Mouse (Mus musculus) heart, postnatal 36 days (tissue): Measurements from ENCODE around the gene Creb3l1. TPM values are rescaled to one million over a fixed set of nuclear protein-coding genes. Genes with fewer than 3 reads are reported as not detected.

Source experiments
- DNase-seq, 2 experiments: peaks; one replicate each; pipeline ENCODE4 v3.0.0; 2021 to 2022
- intact Hi-C: fragments of 180-260 bp; cut with DNase I; formaldehyde crosslinking; loops from one replicate; pipeline ENCODE4 v1.15.1; 2025
- total RNA-seq, 2 experiments: library from RNA; stranded (reverse); gene quantifications; 2 replicates each; pipeline ENCODE4 v1.2.3; 2021

The Creb3l1 gene
- total RNA-seq, 2 experiments from 2014 or later = 4.4 TPM

DNA sequence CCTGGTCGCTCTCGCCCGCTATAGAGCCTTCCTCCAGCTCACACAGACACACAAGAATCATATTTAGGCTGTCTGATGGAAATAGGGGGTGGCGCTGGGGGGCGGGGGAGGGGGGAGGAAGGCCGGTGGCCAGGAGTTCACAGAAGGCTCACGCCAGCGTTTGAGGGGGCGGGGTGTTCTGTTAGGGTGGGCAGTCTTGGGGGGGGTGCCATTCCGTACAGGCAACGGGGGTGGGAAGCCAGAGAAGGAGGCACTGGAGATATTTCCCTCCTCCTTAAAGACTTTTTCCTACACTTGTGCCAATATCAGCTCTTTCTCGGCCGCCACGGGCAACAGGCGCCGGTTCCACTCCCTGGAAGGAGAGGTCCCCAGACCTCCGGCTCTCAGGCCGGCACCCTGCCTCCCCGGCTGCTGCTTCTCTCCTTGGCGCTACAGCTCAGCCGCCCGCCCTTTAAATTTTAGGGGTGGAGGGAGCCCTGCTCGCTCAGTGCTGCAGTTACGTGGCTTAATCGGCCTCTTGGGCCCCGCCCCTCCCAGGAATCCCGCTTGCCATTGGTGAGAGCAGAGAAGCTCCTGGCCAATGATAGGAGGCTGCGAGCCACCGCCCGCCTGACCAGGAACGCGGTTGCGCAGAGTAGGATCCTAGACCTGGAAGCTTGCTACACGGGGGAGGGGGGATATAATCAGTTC is 16.2 kb downstream of the Creb3l1 start:
- intact Hi-C loops = loop anchor here (1.0 to 5.0 kb wide), 4 partner anchors 15 to 424 kb away; partner anchors contain the start of gene Cry2
- DNase-seq = peak; percentile 93

DNA sequence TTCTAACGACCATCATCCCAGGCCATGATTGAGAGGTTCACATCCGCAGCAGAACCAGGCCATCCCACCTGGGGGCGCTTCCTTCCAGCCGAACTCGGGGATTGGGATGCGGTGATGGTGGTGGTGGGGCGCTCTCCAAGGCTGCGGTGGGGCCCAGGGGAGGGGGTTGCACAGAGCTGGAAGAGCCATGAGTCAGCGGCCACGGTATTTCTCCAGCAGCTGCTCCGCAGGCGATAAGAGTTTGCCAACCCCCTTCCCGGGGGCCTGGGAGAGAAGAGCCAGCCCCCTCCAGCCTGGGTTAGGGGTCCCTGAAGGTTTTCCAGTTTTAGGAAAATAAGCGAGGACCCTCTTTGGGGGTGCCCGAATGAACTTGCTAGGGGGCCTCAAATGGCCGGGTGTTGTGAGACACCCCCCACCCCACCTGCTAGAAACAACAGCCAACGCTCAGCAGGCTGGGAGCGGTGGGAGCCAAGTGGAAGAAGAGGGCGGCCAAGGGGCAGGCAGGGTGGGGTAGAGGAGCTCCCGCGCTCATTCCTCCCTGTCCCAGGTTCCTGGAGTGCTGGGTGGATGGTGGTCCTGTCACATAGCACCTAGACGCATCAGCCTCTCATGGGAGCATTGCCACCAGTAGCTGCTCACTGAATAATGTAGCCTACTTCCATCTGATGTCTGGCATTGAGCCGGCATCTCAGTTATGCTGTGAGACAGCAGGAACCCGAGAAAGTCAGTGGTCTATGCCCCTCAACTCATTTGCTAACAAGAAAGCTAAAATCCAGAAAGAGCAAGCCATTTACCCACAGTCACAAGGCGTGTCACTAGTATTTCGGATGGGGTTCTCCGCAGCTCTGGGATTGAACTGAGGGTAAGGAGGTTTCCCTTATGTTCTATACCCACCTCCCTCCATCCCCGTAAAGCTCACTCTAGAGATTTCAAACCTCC is 17.1 kb downstream of the Creb3l1 start:
- peak; percentile 57 to 68 for DNase-seq
- intact Hi-C loops = loop anchor here (5.0 kb wide), 2 partner anchors 175 to 425 kb away; partner anchors contain the start of gene Cry2

DNA sequence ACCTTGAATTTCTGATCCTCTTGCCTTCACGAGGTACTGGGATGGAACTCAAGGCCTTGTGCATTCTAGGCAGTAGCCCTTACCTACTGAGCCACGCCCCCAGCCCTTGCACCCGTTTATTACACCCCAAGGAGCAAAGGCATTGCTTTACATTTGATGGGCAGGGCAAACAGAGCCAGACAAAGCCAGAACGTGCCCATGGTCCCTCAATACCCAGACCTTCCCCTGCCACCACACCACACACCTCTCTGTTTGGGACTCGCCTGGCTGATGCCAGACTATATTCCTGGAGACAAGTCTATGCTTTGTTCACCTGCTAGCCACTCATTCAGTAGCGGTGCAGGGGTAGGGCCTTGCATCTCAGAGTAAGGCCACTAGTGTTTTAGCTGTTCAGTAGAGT is 17.8 kb downstream of the Creb3l1 start:
- intact Hi-C loops = loop anchor here (5.0 kb wide), 2 partner anchors 176 to 426 kb away; partner anchors contain the start of gene Cry2
- no peak for DNase-seq

DNA sequence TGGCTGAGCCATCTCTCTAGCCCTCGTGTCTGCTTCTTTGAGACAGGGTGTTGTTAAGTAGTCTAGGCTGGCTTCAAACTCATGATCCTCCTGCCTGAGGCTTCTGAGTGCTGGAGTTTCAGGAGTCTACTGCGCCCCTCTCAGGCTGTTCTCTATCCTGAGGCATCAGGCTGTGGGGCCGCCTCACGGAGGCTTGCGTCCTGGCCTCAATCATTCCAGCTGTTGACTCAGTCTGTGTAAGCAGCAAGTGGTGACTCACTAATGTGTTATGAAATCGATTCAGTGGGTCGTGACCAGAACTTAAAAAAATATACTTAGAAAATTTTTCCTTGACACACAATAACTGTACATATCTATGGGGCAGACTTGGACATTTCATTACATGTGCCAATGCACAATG is 19.7 kb downstream of the Creb3l1 start:
- no peak for DNase-seq
- intact Hi-C loops = loop anchor here (5.0 kb wide), 2 partner anchors 178 to 428 kb away; partner anchors contain the start of gene Cry2

DNA sequence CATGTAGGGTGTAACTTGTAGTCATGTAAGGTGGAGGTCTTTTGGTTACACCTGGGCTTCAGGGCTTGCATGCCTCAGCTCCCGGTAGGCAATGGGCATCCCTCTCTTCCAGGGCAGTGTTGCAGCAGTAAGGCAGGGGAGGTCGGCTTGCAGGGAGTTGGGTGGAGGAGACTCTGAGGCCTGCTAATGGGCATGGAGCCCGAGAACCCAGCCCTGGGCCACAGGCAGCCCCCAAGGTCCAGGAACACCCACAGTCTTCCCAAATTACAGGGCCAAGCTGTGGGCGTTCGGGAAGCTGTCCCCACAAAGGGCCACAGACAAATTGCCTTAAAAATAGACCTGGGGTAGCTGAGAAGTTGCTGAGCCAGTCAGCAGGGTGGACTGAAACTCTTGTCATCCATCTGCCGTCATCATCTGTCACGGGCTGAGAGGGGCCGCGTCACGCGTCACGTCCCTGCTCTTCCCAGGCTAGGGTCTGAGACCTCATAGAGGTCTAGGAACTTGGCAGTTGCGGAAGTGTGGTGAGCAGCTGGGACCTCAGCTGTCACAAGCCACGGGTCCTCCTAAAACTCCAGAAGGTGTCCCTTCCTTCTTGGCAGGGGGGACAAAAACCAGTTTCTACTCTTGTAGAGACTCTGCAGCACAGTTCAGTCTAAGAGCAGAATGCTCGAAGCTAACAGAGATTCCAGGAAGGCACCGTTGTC is 26.2 kb downstream of the Creb3l1 start:
- DNase-seq = no peak
- intact Hi-C loops = no loop called here

DNA sequence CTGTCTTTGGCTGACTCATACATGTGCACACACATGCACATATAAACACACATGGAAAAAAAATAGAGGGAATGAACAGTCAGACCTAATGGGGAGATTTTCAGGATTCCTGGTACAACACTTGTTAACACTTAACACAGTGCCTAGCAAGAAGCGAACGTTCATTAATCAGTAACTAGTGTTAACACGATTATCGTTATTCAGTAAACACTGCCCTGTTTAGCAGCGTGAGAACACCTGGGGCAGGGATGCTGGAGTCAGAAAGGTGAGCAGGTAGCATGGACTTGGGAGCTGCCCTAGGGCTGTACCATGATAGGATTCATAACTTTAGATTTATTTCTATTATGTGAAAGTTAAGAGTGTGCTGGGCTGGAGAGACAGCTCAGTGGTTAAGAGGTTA is 28.3 kb downstream of the Creb3l1 start:
- DNase-seq = no peak
- intact Hi-C loops = no loop called here

DNA sequence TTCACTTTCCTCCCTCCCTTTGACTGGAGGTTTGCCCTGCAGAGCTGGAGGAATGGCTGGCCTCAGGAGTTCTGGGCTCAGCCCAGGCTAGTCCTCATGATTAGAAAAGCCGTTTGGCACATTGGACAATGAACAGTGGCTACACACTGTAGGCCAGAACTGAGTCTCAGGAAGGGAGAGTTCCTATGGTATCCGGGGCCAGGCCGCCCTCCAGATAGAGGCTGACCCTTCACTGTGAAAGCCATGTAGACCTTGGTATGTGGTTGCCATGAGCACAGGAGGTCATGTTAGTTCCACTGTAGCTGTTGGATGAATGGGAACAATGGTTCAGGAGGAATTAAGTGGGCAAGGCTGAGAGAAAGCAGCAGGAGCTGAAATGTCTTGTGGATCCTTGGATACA is 30.9 kb downstream of the Creb3l1 start:
- intact Hi-C loops = no loop called here
- no peak for DNase-seq

DNA sequence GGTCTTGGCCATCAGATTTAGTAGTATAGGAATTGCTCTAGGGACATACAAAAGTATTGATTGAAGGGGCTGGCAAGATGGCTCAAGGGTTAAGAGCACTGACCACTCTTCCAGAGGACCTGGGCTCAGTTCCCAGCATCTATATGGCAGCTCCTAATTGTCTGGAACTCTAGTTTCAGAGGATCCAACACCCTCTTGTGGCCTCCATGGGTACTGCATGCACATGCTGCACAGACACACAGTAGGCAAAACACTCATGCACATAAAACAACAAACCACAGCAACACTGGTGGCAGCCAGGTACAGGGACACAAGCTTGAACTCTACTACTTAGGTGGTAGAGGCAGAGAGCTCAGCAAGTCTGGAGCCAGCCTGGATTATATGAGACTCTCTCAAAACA is 34.6 kb downstream of the Creb3l1 start:
- intact Hi-C loops = loop anchor here (5.0 to 10.0 kb wide), 3 partner anchors 33 to 445 kb away; partner anchors contain the start of genes Creb3l1 and Cry2
- no peak for DNase-seq

DNA sequence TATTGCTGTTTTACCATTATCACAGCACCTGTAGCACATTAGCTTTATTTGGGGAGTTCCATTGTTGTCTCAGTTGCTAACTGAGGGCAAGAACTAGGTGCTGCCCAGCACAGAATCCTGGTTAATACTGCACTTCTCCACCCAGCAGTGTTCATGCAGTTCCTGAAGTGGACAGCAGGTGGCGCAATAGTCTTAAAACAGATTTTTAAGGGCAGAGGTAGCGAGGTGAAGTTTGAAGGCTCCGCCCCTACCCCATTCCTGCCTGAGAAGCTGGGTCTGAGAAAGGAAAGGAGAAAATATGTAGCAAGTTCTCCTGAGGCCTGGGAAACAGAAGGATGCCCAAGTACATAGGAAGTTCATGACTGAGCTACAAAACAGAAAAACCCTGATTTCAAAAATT is 36.8 kb downstream of the Creb3l1 start:
- peak; percentile 87 to 95 for DNase-seq
- intact Hi-C loops = loop anchor here (1.0 to 10.0 kb wide), 5 partner anchors 35 to 447 kb away; partner anchors contain the start of genes Creb3l1 and Cry2

DNA sequence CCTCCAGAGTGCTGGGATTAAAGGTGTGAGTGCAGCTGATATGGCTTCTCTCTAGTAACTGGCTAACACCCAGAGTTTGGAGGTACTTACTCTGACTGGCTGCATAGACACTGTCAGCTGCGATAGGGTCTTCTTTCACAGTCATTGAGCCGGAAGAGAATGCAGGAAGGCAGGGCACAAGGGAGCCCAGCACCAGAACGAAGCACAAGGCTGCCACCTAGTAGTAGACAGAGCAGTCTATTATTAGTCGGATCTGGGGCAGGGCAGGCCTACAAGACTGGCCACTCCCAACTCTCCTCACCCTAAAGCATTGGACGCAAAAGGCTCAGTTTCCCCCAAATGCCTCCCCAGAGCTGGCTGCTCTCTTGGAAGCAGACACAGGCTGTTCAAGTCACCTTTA is 38.2 kb downstream of the Creb3l1 start:
- intact Hi-C loops = loop anchor here (1.0 to 10.0 kb wide), 5 partner anchors 36 to 449 kb away; partner anchors contain the start of genes Creb3l1 and Cry2
- no peak for DNase-seq

DNA sequence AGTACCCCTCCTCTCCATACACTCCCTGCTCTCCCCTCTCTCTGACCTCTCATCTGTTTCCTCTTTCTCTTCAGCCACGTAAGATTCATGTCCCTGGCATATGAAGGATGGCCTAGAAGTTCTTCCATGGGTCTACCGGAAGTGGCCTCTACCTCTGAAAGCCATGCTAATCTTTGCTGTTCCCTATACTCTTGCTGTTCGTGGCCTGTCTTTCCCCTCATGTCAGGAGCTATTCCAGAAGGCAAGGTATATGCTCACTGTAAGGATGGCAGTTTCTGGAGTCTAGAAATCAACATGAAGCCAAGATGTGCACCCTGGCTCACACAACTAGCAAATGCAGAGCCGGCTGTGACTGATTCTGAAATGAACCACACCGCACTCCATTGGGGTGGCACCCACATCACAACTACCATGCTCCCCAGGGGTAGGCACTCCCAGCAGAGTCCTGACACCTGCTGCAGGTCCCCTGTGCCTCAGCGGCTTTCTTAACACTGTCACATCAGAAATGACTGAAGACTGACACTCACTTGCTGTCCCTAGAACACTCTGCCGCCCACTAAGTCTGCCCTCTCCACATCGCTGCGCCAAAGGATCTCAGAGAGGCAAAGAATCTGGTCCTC is 39.3 kb downstream of the Creb3l1 start:
- DNase-seq = no peak
- intact Hi-C loops = loop anchor here (5.0 to 10.0 kb wide), 3 partner anchors 37 to 450 kb away; partner anchors contain the start of genes Creb3l1 and Cry2

DNA sequence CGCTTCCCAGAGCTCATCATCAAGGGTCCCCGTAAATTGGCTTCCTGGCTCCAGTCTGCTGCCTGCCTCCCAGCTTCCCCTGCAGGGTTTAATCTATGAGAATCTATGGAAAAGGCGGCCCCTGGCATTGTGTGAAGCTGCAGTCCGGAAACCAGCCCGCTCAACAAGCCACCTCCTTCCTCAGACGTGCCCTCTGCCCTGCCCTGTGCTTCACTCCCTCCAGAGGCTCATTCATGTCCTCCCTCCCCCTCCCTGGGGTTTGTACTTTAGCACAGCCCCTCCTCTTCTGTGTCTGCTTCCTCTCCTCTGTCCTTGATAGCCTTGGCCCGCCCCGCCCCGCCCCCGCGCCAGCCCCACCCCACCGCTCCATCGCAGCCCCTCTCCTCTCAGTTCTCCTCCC is 39.9 kb downstream of the Creb3l1 start:
- DNase-seq = peak in 1 of 2 experiments; percentile 51
- intact Hi-C loops = loop anchor here (10.0 kb wide), 1 partner anchor 450 kb away; the partner anchor contains the start of gene Cry2

DNA sequence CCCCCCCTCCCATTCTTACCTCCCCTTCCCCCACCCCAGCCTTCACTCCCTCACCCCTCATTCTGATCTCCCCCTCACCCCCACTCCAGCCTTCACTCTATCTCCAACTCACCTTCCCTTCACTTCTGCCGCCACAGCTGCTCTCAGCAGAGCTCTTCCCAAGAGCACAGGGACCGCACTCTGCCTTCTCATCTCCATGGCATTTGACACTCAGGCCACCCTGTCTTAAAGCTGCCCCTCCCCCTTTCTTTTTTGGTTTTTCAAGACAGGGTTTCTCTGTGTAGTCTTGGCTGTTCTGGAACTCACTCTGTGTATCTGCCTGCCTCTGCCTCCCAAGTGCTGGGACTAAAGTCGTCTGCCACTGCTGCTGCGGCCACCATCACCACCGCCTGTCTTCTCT is 43.5 kb downstream of the Creb3l1 start:
- intact Hi-C loops = loop anchor here (10.0 kb wide), 1 partner anchor 454 kb away; the partner anchor contains the start of gene Cry2
- DNase-seq = no peak

DNA sequence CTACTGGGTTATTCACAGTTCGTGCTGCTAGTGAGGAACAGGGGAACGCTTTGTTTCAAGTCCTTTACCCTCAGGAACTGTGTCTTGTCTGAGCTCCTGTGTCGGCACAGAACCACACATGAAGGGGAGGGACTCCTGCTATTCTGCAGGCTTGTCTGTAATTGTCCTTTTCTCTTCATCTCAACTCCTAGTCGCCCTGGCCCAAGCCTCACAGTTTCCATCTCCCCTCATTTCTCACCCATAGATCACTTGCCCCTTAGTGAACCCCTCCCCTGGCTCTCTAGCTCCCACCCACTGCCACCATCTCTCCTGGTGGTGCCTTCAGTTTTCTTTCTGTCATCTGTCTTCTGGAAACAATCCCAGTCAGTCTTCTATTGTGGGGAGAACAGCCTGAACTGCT is 44.1 kb downstream of the Creb3l1 start:
- DNase-seq = no peak
- intact Hi-C loops = loop anchor here (10.0 kb wide), 1 partner anchor 455 kb away; the partner anchor contains the start of gene Cry2

DNA sequence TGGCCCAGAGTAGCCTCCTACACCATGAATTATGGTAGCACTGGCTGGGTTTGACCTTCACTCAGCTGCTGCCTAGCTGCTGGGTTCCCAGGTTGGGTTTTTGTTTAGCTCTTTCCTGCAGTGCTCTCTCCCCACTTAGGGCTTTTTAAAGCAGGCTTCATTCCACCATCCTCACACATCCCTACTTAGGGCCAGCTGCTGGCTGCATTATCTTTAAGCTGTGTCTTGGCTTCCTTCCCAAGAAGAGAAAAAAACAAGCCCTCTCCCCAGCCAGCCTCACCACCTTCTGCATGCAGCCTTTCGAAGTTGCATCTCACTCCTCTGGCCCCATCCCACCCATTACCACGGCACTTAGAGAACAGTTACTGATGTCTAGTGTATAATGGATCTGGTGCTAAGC is 45.8 kb downstream of the Creb3l1 start:
- intact Hi-C loops = no loop called here

DNA sequence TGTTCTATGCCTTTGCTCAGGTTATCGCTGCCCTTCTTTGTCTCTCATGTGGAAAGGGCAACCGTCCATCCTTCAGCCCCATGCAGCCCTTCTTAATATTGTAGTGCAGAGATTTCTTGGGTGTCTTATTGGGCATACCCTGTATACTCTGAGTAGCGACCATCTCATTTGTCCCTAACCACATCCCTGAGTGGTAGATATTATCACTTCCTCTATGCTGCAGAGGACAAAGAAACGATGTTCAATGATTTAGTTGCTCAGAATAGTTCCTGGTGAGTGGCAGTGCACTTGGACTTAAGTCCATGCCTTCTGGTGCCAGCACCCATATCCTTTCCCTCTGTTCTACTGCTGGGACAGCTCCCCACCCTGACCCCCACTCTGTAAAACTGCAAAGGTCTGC is 46.3 kb downstream of the Creb3l1 start:
- intact Hi-C loops = no loop called here
- no peak for DNase-seq

More for the DNA sequence above, 45.8 kb downstream of the Creb3l1 start:
- no peak for DNase-seq

DNA sequence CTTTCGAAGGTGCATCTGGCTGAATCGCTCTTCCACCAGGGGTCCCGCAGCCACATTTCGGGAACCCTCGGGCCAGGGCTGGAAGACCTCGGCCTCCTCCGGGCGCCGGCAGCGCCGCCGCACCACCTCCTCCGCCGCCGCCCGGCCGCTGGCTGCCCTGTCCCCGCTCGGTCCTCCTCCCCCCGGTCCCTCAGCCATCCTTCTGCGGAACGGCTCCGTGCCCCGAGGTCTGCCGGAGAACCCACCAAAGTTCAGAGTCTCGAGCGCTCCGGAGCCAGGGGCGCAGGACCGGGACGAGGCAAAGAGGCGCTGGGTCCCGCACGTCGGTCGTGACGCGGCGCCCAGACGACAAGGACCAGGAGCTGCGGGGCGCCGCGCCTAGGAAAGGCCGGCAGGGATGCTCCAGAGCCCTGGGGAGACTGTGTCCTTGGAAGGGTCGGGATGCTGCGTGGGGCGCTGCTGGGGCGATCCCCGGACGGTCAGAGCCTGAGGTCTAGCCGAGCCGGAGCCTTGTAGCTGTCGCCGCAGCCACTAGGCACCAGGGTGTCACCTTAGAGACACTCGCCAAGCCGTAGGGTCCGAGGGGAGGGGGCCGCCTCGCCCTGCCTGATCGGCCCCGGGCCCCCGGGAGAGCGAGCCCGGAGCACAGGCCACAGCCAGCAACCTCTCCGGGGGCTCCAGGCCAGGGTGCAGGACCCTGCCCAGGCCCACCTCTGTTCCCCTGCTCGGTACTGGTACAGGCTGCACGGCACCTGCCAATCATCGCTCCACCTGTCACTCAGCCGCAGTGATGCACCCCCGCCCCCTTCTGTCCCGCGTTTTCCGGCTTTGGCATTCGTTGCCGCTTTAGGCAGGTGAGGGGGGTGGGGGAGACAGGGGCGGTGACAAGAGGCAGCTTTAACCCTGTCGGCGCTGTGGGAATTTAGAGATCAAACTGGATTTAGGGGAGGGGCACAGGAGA is 48.4 kb downstream of the Creb3l1 start, which contains the start of gene Dgkz:
TSS of gene Dgkz (minus strand) at position 284 of the 961 bp plus-strand sequence.
- DNase-seq = no peak
- intact Hi-C loops = no loop called here

DNA sequence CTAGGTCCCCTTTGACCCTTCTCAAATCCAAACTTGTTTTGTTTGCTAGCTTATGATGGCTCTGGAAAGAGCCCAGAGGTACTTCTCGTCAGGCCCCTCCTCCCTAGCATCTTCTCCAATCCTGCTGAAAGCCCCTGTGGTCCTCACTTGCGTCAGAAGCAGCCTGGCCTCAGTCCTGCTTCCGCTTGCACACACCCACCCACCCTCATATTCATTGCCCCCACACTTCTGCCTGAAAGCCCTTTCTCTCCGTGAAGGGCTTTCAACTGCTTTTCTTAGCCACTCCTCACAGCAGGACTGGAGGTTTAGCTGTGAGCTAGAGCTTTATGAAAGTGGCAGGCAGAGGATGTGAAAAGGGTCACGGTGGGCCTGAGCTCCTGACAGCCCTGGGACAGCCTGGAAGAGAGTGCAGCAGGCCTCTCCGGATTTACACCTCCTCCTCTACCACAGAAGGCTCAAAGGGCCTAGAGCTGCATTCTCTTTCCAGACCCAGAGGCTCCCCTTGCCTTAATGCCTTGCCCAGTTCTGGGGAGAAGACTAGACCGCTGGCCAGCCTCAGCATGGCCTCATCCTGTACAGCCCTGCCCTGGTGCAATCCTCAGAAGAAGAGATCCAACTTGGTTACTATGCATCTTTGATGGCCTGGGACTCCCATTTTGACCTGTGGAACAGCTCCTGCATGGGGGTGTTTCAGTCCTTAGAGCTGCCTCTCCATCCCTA is 50.7 kb downstream of the Creb3l1 start:
- no peak for DNase-seq
- intact Hi-C loops = no loop called here
